11 mouse cellular contexts compared by ENCODE assay signal in genomic region chr13:95442901-95443300, GRCm38 (mm10). TPM values are rescaled to one million over a fixed set of nuclear protein-coding genes. Genes with fewer than 3 reads are reported as not detected.
A peak's percentile ranks its signal among the peaks of the same experiment; 100 is the strongest.
DNase-seq lines count a peak whose midpoint lies in the region; ATAC-seq lines count a peak whose summit lies in the region.
"Had no signal": no experiment of that assay in that cellular context is flagged by ENCODE, and none has a peak within 500 bp of the region (broad histone marks: within the 10 kb centered on the region; RNA-seq: fewer than 3 reads in every experiment).

No protein-coding gene starts in this region.

- no peak overlapping the region for H3K9ac ChIP-seq in heart, embryonic 16.5 days (ENCODE audit: low read length)
- no peak overlapping the region for H3K9ac ChIP-seq in embryonic facial prominence, embryonic 14.5 days (ENCODE audit: low read depth, low read length)
- H3K9ac ChIP-seq in midbrain, embryonic 14.5 days (replicated peaks; ENCODE audit: low read length) = no peak overlapping the region

- H3K4me2 ChIP-seq in heart, embryonic 16.5 days (ENCODE audit: low read depth, low read length) = peak overlapping the region; percentile 79
- H3K4me2 ChIP-seq in embryonic facial prominence, embryonic 14.5 days (ENCODE audit: low read depth, low read length) = peak overlapping the region; percentile 89
- peak overlapping the region; percentile 87 for H3K4me2 ChIP-seq in midbrain, embryonic 14.5 days (ENCODE audit: low read length)

- no peak for ATAC-seq in heart, embryonic 16.5 days (replicated peaks; ENCODE audit: extremely low read depth, insufficient read depth, low FRiP score)
- peak; percentile 37; the same call in 1 of the 2 replicates for ATAC-seq in embryonic facial prominence, embryonic 14.5 days (ENCODE audit: low read depth)
- no peak for ATAC-seq in midbrain, embryonic 14.5 days (ENCODE audit: low FRiP score, low TSS enrichment)
- ATAC-seq: activated CD4-positive, CD25-positive, alpha-beta regulatory T cell, adult 4 months had no signal

- peak overlapping the region; percentile 54 for H3K4me3 ChIP-seq in heart, embryonic 16.5 days (ENCODE audit: low read length)
- H3K4me3 ChIP-seq in embryonic facial prominence, embryonic 14.5 days (ENCODE audit: low read depth, low read length) = peak overlapping the region; percentile 43
- H3K4me3 ChIP-seq in midbrain, embryonic 14.5 days (replicated peaks; ENCODE audit: low read depth, low read length) = no peak overlapping the region; the same call in 1 of the 2 replicates

- H3K36me3 ChIP-seq in heart, embryonic 16.5 days (ENCODE audit: control insufficient read depth, insufficient read depth) = no peaks in the 10 kb centered on the region
- H3K36me3 ChIP-seq in embryonic facial prominence, embryonic 14.5 days (ENCODE audit: control insufficient read depth, insufficient read depth, low read length) = no peaks in the 10 kb centered on the region
- H3K36me3 ChIP-seq in midbrain, embryonic 14.5 days (ENCODE audit: control insufficient read depth, insufficient read depth, low read length) = no peaks in the 10 kb centered on the region

- peaks cover 5% of the 10 kb centered on the region; the same call in 1 of the 2 replicates for H3K4me1 ChIP-seq in heart, embryonic 16.5 days (ENCODE audit: control insufficient read depth, insufficient read depth, low read length)
- peaks cover 12% of the 10 kb centered on the region for H3K4me1 ChIP-seq in embryonic facial prominence, embryonic 14.5 days (ENCODE audit: control insufficient read depth, insufficient read depth, low read length)
- H3K4me1 ChIP-seq in midbrain, embryonic 14.5 days (ENCODE audit: control insufficient read depth, insufficient read depth, low read length) = 0 out of 2 replicates have a peak, but pooled peaks cover 9% of the 10 kb centered on the region

- intact Hi-C loops in heart, postnatal 36 days (cut with DNase I) = no loop called here
- intact Hi-C loops in left cerebral cortex, postnatal 4 days (cut with DNase I) = no loop called here

- no peaks in the 10 kb centered on the region for H3K9me3 ChIP-seq in heart, embryonic 16.5 days (replicated peaks; ENCODE audit: control insufficient read depth, low read length)
- H3K9me3 ChIP-seq in embryonic facial prominence, embryonic 14.5 days (ENCODE audit: control insufficient read depth, low read length) = no peaks in the 10 kb centered on the region
- H3K9me3 ChIP-seq in midbrain, embryonic 14.5 days (ENCODE audit: control insufficient read depth, low read length) = no peaks in the 10 kb centered on the region

- H3K27me3 ChIP-seq in heart, embryonic 16.5 days (ENCODE audit: control insufficient read depth, insufficient read depth, low read length) = peaks cover 22% of the 10 kb centered on the region
- peaks cover 45% of the 10 kb centered on the region for H3K27me3 ChIP-seq in embryonic facial prominence, embryonic 14.5 days (replicated peaks; ENCODE audit: control insufficient read depth, insufficient read depth, low read length)
- H3K27me3 ChIP-seq in midbrain, embryonic 14.5 days (ENCODE audit: control insufficient read depth, insufficient read depth, low read length) = peaks cover 10% of the 10 kb centered on the region; the same call in 1 of the 2 replicates

- WGBS in heart, embryonic 16.5 days = 35% methylated on average over 4 of the region's 4 CpGs
- 13% methylated on average over 4 of the region's 4 CpGs for WGBS in embryonic facial prominence, embryonic 14.5 days
- 21% methylated on average over 4 of the region's 4 CpGs for WGBS in midbrain, embryonic 14.5 days

- DNase-seq in heart, postnatal 36 days = no peak
- peak; percentile 16 for DNase-seq in embryonic facial prominence, embryonic 14.5 days (ENCODE audit: low spot score)
- peak; percentile 42 for DNase-seq in hindlimb bud, embryonic 11.5 days (ENCODE audit: extremely low spot score, low read depth, low spot score)
- no peak for DNase-seq in midbrain, embryonic 14.5 days
- no peak for DNase-seq in embryo, embryonic 9.5 days (ENCODE audit: extremely low spot score)
- no peak for DNase-seq in urinary bladder, postnatal 14 days (ENCODE audit: low spot score)
- no peak for DNase-seq in left cerebral cortex, postnatal 4 days
- DNase-seq: cerebellum, adult 18-20 months had no signal

- no peak overlapping the region for H3K27ac ChIP-seq in heart, embryonic 16.5 days (ENCODE audit: low read length)
- no peak overlapping the region for H3K27ac ChIP-seq in embryonic facial prominence, embryonic 14.5 days (replicated peaks; ENCODE audit: low read depth, low read length)
- no peak overlapping the region for H3K27ac ChIP-seq in midbrain, embryonic 14.5 days (replicated peaks; ENCODE audit: low read depth, low read length)

RNA-seq across cellular contexts. Expression of gene Crhbp, which starts 1.8 kb away (rescaled TPM):
- polyA plus RNA-seq in heart, embryonic 16.5 days (2015; fragmentation: Nextera tagmentation; extraction: Ambion mirVana) = 0.25 and 0.66 TPM in 2 replicates
- total RNA-seq in heart, postnatal 36 days (2021) = not detected
- polyA plus RNA-seq in embryonic facial prominence, embryonic 14.5 days (2014; fragmentation: Nextera tagmentation; extraction: Ambion mirVana) = 0.16 and 0.64 TPM in 2 replicates
- polyA plus RNA-seq in midbrain, embryonic 14.5 days (2014; fragmentation: Nextera tagmentation; extraction: Ambion mirVana) = 3.2 and 3.3 TPM in 2 replicates
- 1 to 10 TPM; 5.7 to 6.5 TPM for total RNA-seq in left cerebral cortex, postnatal 4 days (2021)
- polyA plus RNA-seq: activated CD4-positive, CD25-positive, alpha-beta regulatory T cell, adult 4 months had no signal

RNA-seq across cellular contexts. Expression of gene S100z, which starts 35.6 kb away (rescaled TPM):
- not detected in 2 replicates for polyA plus RNA-seq in heart, embryonic 16.5 days (2015; fragmentation: Nextera tagmentation; extraction: Ambion mirVana)
- total RNA-seq in heart, postnatal 36 days (2021) = not detected
- polyA plus RNA-seq in embryonic facial prominence, embryonic 14.5 days (2014; fragmentation: Nextera tagmentation; extraction: Ambion mirVana) = 1.5 and 2.9 TPM in 2 replicates
- polyA plus RNA-seq in midbrain, embryonic 14.5 days (2014; fragmentation: Nextera tagmentation; extraction: Ambion mirVana) = not detected in 2 replicates
- not detected for total RNA-seq in left cerebral cortex, postnatal 4 days (2021)
- total RNA-seq: layer of hippocampus, postnatal 10 days had no signal
- polyA plus RNA-seq: activated CD4-positive, CD25-positive, alpha-beta regulatory T cell, adult 4 months had no signal

Comparison
In these comparisons a context has a peak if more than half of its experiments do, and no peak if none do; other contexts are left out.
1. DNase-seq: peak in embryonic facial prominence, embryonic 14.5 days (single experiment) and hindlimb bud, embryonic 11.5 days (single experiment); none in heart, postnatal 36 days (0 of 2), midbrain, embryonic 14.5 days (single experiment), embryo, embryonic 9.5 days (single experiment), urinary bladder, postnatal 14 days (single experiment) and left cerebral cortex, postnatal 4 days (single experiment).
2. Peak in every context shown above with its lines, with median percentiles within 50 percentile points of each other: H3K4me2 ChIP-seq.